Mouse (Mus musculus) heart, adult 2 months (tissue): ENCODE measurements around the gene Entpd6. TPM values are rescaled to one million over a fixed set of nuclear protein-coding genes. Genes with fewer than 3 reads are reported as not detected.
A peak's percentile ranks its signal among the peaks of the same experiment; 100 is the strongest.

ENCODE experiments used
- DNase-seq, 2 experiments: peaks; one replicate each; pipeline ENCODE4 v3.0.0; 2021
- H3K27ac ChIP-seq: fragments of 200-600 bp; 2 replicates; pipeline ENCODE4 v1.8.1; 2022
- H3K27me3 ChIP-seq: fragments of 200-500 bp; 2 replicates; pipeline ENCODE4 v1.6.1; 2012; ENCODE audit warnings: mild to moderate bottlenecking, low read length, inconsistent platforms, mixed read lengths; ENCODE audit not compliant: control insufficient read depth, insufficient read depth
- H3K36me3 ChIP-seq: fragments of 200-500 bp; 2 replicates; pipeline ENCODE4 v1.6.1; 2012; ENCODE audit warnings: low read length, inconsistent platforms; ENCODE audit not compliant: control insufficient read depth, insufficient read depth
- H3K4me1 ChIP-seq: fragments of 200-500 bp; 2 replicates; pipeline ENCODE4 v1.6.1; 2011; ENCODE audit warnings: low read length; ENCODE audit not compliant: control insufficient read depth, insufficient read depth
- H3K4me3 ChIP-seq: fragments of 200-600 bp; 2 replicates; pipeline ENCODE4 v1.8.1; 2022
- H3K79me2 ChIP-seq: fragments of 200-500 bp; replicated peaks from 2 replicates; pipeline ENCODE4 v1.6.1; 2012; ENCODE audit warnings: mild to moderate bottlenecking, inconsistent platforms, low read length, moderate library complexity, mixed read lengths; ENCODE audit not compliant: control insufficient read depth, insufficient read depth
- H3K9ac ChIP-seq: fragments of 200-500 bp; 2 replicates; pipeline ENCODE4 v1.6.1; 2012; ENCODE audit warnings: low read depth, mild to moderate bottlenecking, control low read depth, inconsistent platforms, low read length, mixed read lengths
- CTCF ChIP-seq: fragments of 200-600 bp; IDR thresholded peaks from 2 replicates; pipeline ENCODE4 v1.8.1; 2022; ENCODE audit warnings: antibody characterized with exemption, mild to moderate bottlenecking, moderate library complexity
- EP300 ChIP-seq: fragments of 200-500 bp; IDR thresholded peaks from 2 replicates; pipeline ENCODE4 v1.6.1; 2011; ENCODE audit warnings: low read depth, low read length, control low read depth; ENCODE audit not compliant: insufficient read depth
- POLR2A ChIP-seq: fragments of 200-500 bp; IDR thresholded peaks from 2 replicates; pipeline ENCODE4 v1.6.1; 2011; ENCODE audit warnings: mild to moderate bottlenecking, low read depth, low read length, control low read depth; ENCODE audit not compliant: insufficient read depth
- WGBS: fragments of 180-500 bp; shearing (Covaris S2); methylation state at CpG from one replicate; pipeline ENCODE4 v1.1.7; 2018; 5-methylcytosine and 5-hydroxymethylcytosine counted together
- intact Hi-C: fragments of 180-260 bp; cut with DNase I; formaldehyde crosslinking; loops from one replicate; pipeline ENCODE4 v1.15.1; 2025
- long read RNA-seq: library from polyadenylated mRNA; stranded (forward); transcript quantifications from one replicate; pipeline ENCODE4 v2.0.0, GENCODE M21; 2021
- polyA plus RNA-seq: library from polyadenylated mRNA; depleted of rRNA; stranded (reverse); fragments of >200 nt; gene quantifications from 2 replicates; pipeline ENCODE4 v1.2.3, GENCODE M21; 2012; rRNA removed
- total RNA-seq, 2 experiments: library from RNA; stranded (reverse); gene quantifications; 2 replicates each; pipeline ENCODE4 v1.2.3; 2021

Gene Entpd6
- 10 to 100 TPM; 14.7 to 16.9 TPM for total RNA-seq
- polyA plus RNA-seq = 24.4 and 34.4 TPM in 2 replicates
- long read RNA-seq, transcript Entpd6-201 (14 exons, 2,540 nt) = major isoform, 24 of 30 reads
- long read RNA-seq, partial matches to known transcripts = 1 of 30 reads
- long read RNA-seq, other reads (novel, unspliced or antisense) = 5 of 30 reads

DNA sequence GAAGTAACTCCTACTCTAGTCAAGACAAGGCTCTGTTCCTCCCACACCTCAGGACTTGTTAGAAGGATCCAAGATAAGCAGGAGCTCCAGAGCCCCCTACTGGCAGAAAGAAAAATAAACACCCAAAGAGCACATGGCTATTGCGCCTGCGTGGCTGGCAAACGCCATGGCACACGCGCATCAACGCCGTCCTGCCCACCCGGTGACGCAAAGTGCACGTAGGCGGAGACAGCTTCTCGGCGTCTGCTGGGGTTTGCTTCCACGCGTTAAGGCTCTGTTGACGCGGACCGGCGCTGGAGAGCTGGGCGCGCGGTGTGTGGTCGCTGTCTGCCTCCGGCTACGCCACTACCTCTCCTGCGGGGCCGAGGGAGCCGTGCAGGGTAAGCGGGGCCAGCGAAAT lies at the start of gene Entpd6:
Gene Entpd6 (plus strand): TSS at position 189 of the 400 bp plus-strand sequence.
- peak; percentile 95 to 96 for DNase-seq
- H3K36me3 ChIP-seq = no peaks in the 10 kb centered on the region
- WGBS = under 1% methylated on average over 30 of the region's 30 CpGs
- H3K4me1 ChIP-seq = peaks cover 10% of the 10 kb centered on the region
- no peaks in the 10 kb centered on the region for H3K27me3 ChIP-seq
- H3K79me2 ChIP-seq = no peaks in the 10 kb centered on the region
- peak within 1 kb of the TSS; percentile 77 for H3K4me3 ChIP-seq
- TF ChIP-seq POLR2A (peak; percentile 86), CTCF (peak; percentile 94), EP300 (peak; percentile 75; the same call in 1 of the 2 replicates)
- H3K9ac ChIP-seq = peak within 1 kb of the TSS; percentile 82
- intact Hi-C loops = loop anchor here (2.0 to 5.0 kb wide), 4 partner anchors 38 to 158 kb away; partner anchors contain the start of genes Apmap, Gins1 and Pygb
- peak within 1 kb of the TSS; percentile 92 for H3K27ac ChIP-seq

DNA sequence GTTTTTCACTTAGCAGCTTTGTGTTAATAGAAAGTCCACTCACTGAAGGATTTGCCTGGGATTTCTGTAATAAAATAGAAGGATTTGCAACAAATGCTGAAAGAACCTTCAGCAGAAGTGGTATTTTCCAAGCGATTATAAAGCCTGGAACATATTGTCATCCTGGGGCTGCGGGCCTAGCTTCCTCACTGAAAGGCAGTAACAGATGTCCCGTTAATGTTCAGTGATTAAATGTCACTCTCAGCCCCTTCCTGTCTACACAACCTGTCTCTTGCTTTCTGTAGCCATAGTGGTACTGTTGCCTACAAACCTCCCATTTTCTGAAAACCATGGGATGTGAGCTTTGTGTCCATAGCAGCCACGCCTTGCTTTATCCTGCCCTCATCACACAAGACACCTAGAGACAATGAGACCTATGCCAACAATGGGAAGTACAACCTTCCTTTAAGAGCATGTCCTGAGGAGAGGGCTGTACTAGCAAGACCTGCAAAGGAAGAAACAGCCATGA lies 36.6 kb upstream of the Entpd6 start:
- DNase-seq = no peak
- Histone ChIP-seq H3K36me3 (no peaks in the 10 kb centered on the region), H3K9ac (no peak overlapping the region), H3K4me1 (no peaks in the 10 kb centered on the region), H3K27me3 (no peaks in the 10 kb centered on the region), H3K79me2 (no peaks in the 10 kb centered on the region), H3K27ac (no peak overlapping the region), H3K4me3 (no peak overlapping the region)
- TF ChIP-seq CTCF (no peak), EP300 (no peak), POLR2A (no peak)
- intact Hi-C loops = no loop called here
- 75% methylated on average over 4 of the region's 4 CpGs for WGBS

DNA sequence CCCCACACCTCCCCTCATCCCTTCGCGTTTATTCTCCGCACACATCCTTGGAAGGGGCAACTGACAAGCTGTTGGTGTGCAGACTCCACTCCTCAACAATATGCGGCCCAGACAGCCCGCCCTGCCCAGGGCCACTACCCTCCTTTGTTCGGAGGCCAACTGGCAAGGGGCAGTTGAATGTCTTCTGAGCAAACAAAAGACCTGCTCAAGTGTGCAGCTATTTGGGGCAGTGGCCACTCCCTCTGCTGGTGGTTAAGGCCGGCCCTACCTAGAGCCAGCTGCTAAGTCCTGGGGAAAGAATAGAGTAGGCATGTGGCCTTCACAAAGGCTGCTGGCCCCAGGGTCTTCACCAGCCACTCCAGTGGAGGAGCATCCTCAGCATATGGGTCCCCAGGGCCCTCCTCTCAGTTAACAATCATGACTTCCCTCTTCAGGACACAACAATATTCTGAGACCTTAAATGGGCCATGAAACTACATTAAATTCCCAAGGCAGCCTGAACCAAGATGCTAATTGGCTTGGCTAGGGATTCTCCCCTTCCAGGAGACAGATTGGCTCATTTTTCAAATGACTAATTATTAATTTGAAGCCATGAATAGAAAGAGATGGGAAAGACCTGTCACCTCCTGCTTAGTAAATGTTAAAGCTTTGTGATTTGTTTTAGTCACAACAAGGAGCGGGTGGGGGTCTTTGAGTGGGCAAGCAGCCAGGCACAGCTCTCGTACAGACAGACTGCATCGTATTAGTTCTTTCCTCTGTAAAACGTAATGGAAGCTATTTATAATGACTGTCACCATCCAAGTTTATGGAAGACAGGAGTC lies 12.9 kb upstream of the Entpd6 start:
- intact Hi-C loops = no loop called here
- Histone ChIP-seq H3K4me3 (no peak overlapping the region), H3K79me2 (no peaks in the 10 kb centered on the region), H3K27ac (no peak overlapping the region), H3K4me1 (no peaks in the 10 kb centered on the region), H3K36me3 (no peaks in the 10 kb centered on the region), H3K9ac (no peak overlapping the region), H3K27me3 (no peaks in the 10 kb centered on the region)
- DNase-seq = no peak
- no peak for TF ChIP-seq EP300
- TF ChIP-seq POLR2A = no peak
- 72% methylated on average over 11 of the region's 11 CpGs for WGBS

DNA sequence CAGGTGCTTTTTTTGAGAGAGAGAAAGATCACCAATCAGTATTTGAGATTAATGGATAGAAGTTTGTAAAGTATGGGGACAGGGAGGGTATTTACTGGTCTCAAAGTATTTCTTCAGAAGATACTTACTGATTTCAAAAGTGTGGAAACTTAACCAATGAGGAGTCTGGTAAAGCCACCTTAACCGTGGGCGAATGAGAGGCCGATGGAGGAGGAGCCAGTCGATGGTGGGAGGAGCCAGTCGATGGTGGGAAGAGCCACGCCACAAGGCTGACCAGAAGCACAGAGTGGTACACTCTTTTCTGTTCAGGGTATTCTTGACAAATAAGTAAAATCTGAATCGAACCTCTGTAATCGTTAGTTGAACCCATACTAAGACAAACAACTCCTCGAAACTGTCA lies 11.0 kb upstream of the Entpd6 start:
- Histone ChIP-seq H3K4me1 (no peaks in the 10 kb centered on the region), H3K36me3 (no peaks in the 10 kb centered on the region), H3K9ac (no peak overlapping the region), H3K27me3 (no peaks in the 10 kb centered on the region), H3K27ac (no peak overlapping the region), H3K4me3 (no peak overlapping the region), H3K79me2 (no peaks in the 10 kb centered on the region)
- TF ChIP-seq CTCF (no peak), EP300 (no peak)
- intact Hi-C loops = no loop called here
- WGBS = 75% methylated on average over 9 of the region's 9 CpGs
- DNase-seq = no peak

DNA sequence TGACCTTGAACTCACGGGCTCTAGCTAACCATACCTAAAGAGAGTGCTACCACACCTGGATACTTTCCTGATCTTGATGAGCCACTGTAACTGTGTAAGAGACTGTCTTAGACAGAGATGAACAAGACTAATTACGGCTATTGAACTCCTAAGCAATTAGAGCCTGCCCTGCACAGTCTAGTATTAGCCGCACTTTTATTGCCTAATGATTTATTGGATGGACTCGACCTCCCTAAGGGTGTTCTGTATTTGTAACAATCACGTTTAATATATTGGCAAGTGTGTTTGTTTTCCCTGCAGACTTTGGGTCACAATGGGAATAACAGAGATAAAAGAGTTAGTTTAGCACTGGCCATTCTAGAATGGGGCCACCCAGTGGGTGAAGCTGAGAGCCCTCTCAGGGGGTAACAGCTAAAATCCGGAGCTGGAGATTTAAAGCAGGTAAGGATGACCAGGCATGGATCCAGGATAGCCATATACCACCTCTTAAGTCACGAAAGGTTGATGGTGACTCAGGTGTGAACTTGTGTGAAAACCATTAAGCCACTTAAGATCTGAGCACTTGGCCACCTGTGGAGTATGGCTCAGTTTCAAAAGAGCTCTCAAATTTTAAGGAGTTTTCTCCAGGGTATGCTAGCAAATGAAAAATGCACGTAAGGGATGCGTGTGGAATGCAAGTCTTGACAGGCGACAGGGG lies 8.5 kb upstream of the Entpd6 start:
- Histone ChIP-seq H3K27ac (no peak overlapping the region), H3K27me3 (no peaks in the 10 kb centered on the region), H3K79me2 (no peaks in the 10 kb centered on the region), H3K36me3 (no peaks in the 10 kb centered on the region), H3K9ac (no peak overlapping the region), H3K4me3 (no peak overlapping the region), H3K4me1 (no peaks in the 10 kb centered on the region)
- 69% methylated on average over 10 of the region's 10 CpGs for WGBS
- intact Hi-C loops = no loop called here
- no peak for TF ChIP-seq CTCF
- no peak for TF ChIP-seq POLR2A
- TF ChIP-seq EP300 = no peak
- DNase-seq = no peak

DNA sequence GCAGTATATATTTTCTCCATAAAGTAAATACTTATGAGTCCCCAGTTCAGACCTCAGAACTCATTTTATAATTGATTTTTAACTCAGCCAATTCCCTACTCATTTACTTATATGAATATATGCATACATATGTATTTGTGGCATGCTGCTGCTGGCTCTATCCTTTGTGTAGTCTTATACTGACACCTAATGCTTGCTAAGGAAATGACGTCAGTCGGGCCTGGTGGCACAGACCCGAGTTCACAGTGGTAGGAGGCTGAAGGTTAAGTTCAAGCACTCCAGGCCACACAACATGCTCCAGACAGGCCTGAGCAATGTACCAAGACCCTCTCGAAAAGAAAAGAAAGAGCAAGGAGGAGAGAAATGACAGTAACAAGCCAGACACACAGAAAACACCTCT lies 7.4 kb upstream of the Entpd6 start:
- intact Hi-C loops = no loop called here

More for the DNA sequence above, 7.4 kb upstream of the Entpd6 start:
- WGBS = 44% methylated on average over 4 of the region's 4 CpGs
- TF ChIP-seq CTCF (peak; percentile 48), POLR2A (no peak), EP300 (no peak)
- Histone ChIP-seq H3K4me3 (no peak overlapping the region), H3K79me2 (no peaks in the 10 kb centered on the region), H3K9ac (no peak overlapping the region), H3K36me3 (no peaks in the 10 kb centered on the region), H3K27me3 (no peaks in the 10 kb centered on the region), H3K4me1 (no peaks in the 10 kb centered on the region), H3K27ac (no peak overlapping the region)
- no peak for DNase-seq
